Mouse (Mus musculus) stomach, postnatal 0 days (tissue): ENCODE measurements around the gene Eid1. TPM values are rescaled to one million over a fixed set of nuclear protein-coding genes. Genes with fewer than 3 reads are reported as not detected.

Experiments used
- ATAC-seq: fragments of 200-750 bp; cut with Nextera tagmentation; 2 replicates; pipeline ENCODE4 v1.8.0; 2017; ENCODE audit not compliant: low FRiP score, low TSS enrichment
- DNase-seq: peaks from one replicate; pipeline ENCODE4 v3.0.0-alpha.2; 2016; ENCODE audit warnings: low spot score
- H3K27ac ChIP-seq: fragments of 300-500 bp; sonication (generic); replicated peaks from 2 replicates; pipeline ENCODE4 v1.5.1; 2014; ENCODE audit warnings: mild to moderate bottlenecking, control low read depth
- H3K27me3 ChIP-seq: fragments of 300-500 bp; sonication (generic); 2 replicates; pipeline ENCODE4 v1.6.1; 2014; ENCODE audit warnings: low read length; ENCODE audit not compliant: control insufficient read depth, insufficient read depth
- H3K36me3 ChIP-seq: fragments of 300-500 bp; sonication (generic); 2 replicates; pipeline ENCODE4 v1.6.1; 2014; ENCODE audit warnings: low read length, mixed read lengths; ENCODE audit not compliant: control insufficient read depth, insufficient read depth
- H3K4me1 ChIP-seq: fragments of 300-500 bp; sonication (generic); replicated peaks from 2 replicates; pipeline ENCODE4 v1.6.1; 2014; ENCODE audit warnings: antibody characterized with exemption; ENCODE audit not compliant: control insufficient read depth, insufficient read depth
- H3K4me2 ChIP-seq: fragments of 300-500 bp; sonication (generic); replicated peaks from 2 replicates; pipeline ENCODE4 v1.6.1; 2014; ENCODE audit warnings: low read depth, mild to moderate bottlenecking, control low read depth, moderate library complexity
- H3K4me3 ChIP-seq: fragments of 300-500 bp; sonication (generic); 2 replicates; pipeline ENCODE4 v1.5.1; 2014; ENCODE audit warnings: low read depth, low read length, control low read depth
- H3K9ac ChIP-seq: fragments of 300-500 bp; sonication (generic); 2 replicates; pipeline ENCODE4 v1.6.1; 2014; ENCODE audit warnings: mild to moderate bottlenecking, low read length, control low read depth, mixed read lengths
- H3K9me3 ChIP-seq: fragments of 300-500 bp; sonication (generic); 2 replicates; pipeline ENCODE4 v1.6.1; 2016; ENCODE audit warnings: low read length; ENCODE audit not compliant: control insufficient read depth
- CTCF ChIP-seq: IDR thresholded peaks from 2 replicates; pipeline ENCODE4 v1.5.1; 2016; ENCODE audit warnings: antibody characterized with exemption, low read depth, mild to moderate bottlenecking, moderate library complexity
- EP300 ChIP-seq: optimal IDR thresholded peaks from 2 replicates; pipeline ENCODE3; 2016; ENCODE audit warnings: antibody characterized with exemption
- WGBS: fragments of 180-500 bp; shearing (Covaris S2); extraction: QIAGEN DNeasy Blood & Tissue Kit; methylation state at CpG from one replicate; pipeline ENCODE4 v1.1.7; 2014; 5-methylcytosine and 5-hydroxymethylcytosine counted together
- polyA plus RNA-seq: library from polyadenylated mRNA; unstranded; fragments of >200 nt; fragmentation: Nextera tagmentation; extraction: Ambion mirVana; gene quantifications from 2 replicates; pipeline ENCODE4 v1.2.1, GENCODE M21; 2015

The Eid1 gene
- 97.9 and 98.3 TPM in 2 replicates for polyA plus RNA-seq

DNA sequence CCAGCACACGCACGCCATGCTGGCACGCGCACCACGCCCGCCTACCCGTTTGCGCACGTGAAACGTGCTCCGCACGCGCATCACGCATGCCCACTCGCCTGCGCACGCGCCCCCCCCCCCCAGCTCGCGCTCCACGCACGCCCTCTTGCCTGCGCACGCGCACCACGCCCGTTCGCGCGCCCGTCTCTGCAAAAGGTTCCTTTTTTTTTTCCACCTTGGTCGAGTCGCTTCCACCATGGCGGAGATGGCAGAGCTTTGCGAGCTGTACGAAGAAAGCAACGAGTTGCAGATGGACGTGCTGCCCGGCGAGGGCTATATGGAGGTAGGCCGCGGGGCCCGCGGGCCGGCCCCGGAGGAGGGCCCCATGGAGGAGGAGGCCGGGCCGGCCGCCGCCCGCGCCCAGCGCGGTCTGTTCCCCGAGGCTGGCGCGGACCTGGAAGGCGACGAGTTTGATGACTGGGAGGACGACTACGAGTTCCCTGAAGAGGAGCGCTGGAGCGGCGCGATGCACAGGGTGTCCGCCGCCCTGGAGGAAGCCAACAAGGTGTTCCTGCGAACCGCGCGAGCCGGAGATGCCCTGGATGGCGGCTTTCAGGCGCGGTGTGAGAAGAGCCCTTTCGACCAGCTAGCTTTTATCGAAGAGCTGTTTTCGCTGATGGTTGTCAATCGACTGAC is at the start of gene Eid1:
Gene Eid1 (plus strand): TSS at position 139 of the 675 bp plus-strand sequence.
- peak within 1 kb of the TSS; percentile 65 for H3K4me2 ChIP-seq
- no peaks in the 10 kb centered on the region for H3K27me3 ChIP-seq
- DNase-seq (peak; percentile 89), ATAC-seq (peak; percentile 94)
- no peaks in the 10 kb centered on the region for H3K9me3 ChIP-seq
- peak within 1 kb of the TSS; percentile 86 for H3K4me3 ChIP-seq
- no peaks in the 10 kb centered on the region for H3K4me1 ChIP-seq
- under 1% methylated on average over 51 of the region's 79 CpGs for WGBS
- no peak for TF ChIP-seq CTCF
- TF ChIP-seq EP300 = no peak
- peak within 1 kb of the TSS; percentile 83 for H3K27ac ChIP-seq
- H3K9ac ChIP-seq = peak within 1 kb of the TSS; percentile 85
- no peaks in the 10 kb centered on the region for H3K36me3 ChIP-seq

DNA sequence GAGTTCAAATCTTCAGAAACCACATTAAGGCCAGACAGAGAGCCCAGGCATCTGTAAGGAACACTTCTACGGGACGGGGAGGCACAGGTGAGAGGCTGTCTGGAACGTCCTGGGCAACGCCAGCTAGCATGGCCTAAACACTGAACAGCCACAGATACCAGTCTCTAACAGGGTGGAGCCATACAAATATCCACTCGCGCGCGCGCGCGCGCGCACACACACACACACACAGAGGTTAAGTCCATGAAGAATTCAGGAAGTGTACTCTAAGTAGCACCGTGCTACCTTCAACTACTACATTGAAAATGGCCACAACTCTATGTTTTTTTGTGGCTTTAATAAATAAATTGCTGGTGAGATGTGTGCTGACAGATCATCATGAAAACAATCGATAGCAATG is 49.7 kb upstream of the Eid1 start:
- DNase-seq (no peak), ATAC-seq (no peak)
- Histone ChIP-seq H3K27ac (no peak overlapping the region), H3K27me3 (no peaks in the 10 kb centered on the region), H3K4me2 (no peak overlapping the region), H3K9ac (no peak overlapping the region), H3K9me3 (no peaks in the 10 kb centered on the region), H3K36me3 (0 out of 2 replicates have a peak, but pooled peaks cover 4% of the 10 kb centered on the region), H3K4me1 (no peaks in the 10 kb centered on the region; the same call in 1 of the 2 replicates), H3K4me3 (no peak overlapping the region)
- 88% methylated on average over 15 of the region's 15 CpGs for WGBS
- no peak for TF ChIP-seq CTCF
- no peak for TF ChIP-seq EP300

DNA sequence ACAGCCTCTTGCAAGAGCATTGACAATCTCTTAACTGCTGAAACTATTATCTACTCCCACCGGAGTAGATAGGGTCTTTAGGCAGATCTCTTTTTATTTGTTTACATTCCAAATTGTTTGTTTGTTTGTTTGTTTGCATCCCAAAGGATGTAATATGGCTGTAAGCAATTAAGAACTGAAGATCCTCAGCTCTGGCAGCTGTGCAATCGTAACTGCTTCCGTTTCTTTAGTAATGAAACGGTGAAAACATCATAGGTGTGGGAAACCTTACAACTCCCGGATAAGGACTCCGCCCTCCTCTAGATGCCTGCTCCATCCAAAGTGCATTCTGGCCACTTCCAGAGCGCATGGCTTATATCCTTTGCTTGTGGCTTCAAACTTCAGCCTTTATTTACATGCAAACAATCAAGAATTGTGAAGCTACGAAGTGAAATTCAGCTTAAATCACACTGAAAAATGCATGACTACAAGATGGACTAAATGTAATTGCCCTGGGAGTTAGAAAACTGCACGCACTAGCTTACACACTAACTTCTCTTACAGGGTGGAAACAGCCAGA is 48.7 kb upstream of the Eid1 start:
- H3K9ac ChIP-seq = peak overlapping the region; percentile 75
- DNase-seq (no peak), ATAC-seq (no peak)
- no peaks in the 10 kb centered on the region for H3K9me3 ChIP-seq
- peak overlapping the region; percentile 76 for H3K4me2 ChIP-seq
- TF ChIP-seq EP300 = no peak
- no peak for TF ChIP-seq CTCF
- H3K27ac ChIP-seq = peak overlapping the region; percentile 40; the same call in 1 of the 2 replicates
- H3K27me3 ChIP-seq = no peaks in the 10 kb centered on the region
- no peaks in the 10 kb centered on the region; the same call in 1 of the 2 replicates for H3K4me1 ChIP-seq
- H3K36me3 ChIP-seq = 0 out of 2 replicates have a peak, but pooled peaks cover 4% of the 10 kb centered on the region
- H3K4me3 ChIP-seq = peak overlapping the region; percentile 83
- WGBS = 7% methylated on average over 9 of the region's 9 CpGs

DNA sequence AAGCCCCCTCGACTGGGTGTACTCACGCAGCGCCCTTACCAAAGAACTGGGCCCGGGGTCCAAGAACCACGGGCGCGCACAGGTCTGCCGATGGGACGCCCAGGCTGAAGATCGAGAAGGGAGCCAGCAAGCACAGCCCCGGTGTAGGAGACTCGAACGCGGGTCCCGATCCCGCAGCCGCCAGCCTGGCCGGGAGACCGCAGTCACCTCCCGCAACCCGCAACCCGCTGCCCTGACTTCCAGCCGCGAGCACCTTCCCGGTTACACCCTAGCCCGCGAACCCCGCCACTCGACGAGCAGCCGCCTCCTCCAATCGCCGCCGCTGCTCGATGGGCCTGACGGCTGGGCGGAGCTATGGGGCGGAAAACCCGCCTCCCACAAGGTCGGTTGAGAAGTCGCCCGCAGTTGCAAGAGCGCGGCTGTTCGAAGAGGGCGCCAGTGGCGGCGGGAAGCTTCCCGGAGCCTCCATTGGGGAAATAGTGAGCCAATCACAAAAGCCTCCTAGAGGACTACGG is 48.0 kb upstream of the Eid1 start, which contains the start of gene Cep152:
Gene Cep152 (minus strand): TSS at position 277 of the 515 bp plus-strand sequence.
- Histone ChIP-seq H3K9me3 (no peaks in the 10 kb centered on the region), H3K27ac (peak within 1 kb of the TSS; percentile 40; the same call in 1 of the 2 replicates), H3K36me3 (no peaks in the 10 kb centered on the region), H3K4me1 (no peaks in the 10 kb centered on the region; the same call in 1 of the 2 replicates), H3K27me3 (no peaks in the 10 kb centered on the region), H3K4me2 (peak within 1 kb of the TSS; percentile 76), H3K4me3 (peak within 1 kb of the TSS; percentile 83), H3K9ac (peak within 1 kb of the TSS; percentile 75)
- peak; percentile 100 for ATAC-seq
- DNase-seq = peak; percentile 98
- TF ChIP-seq CTCF (peak; percentile 64), EP300 (no peak)
- under 1% methylated on average over 48 of the region's 50 CpGs for WGBS

DNA sequence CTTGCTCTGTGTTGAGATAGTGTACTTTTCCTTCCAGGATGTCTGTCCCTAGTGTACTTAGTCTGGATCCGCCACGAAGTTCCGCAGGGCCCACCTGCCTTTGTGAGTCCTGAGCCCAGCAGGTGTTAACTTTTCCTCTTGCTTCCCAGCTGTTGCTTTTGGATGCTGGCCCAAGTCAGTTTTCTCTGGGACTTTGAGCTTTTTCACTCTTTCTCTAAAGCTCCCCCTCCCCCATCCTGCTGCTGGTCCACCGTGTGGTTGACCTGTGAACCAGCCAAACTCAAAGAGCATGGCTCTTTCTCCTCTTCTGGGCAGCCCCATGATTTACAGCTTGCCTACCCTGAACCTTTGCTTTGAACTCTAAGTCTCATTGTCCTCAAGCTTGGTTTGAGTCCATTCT is 46.4 kb upstream of the Eid1 start:
- no peak overlapping the region for H3K9ac ChIP-seq
- no peaks in the 10 kb centered on the region for H3K27me3 ChIP-seq
- 81% methylated on average over 4 of the region's 4 CpGs for WGBS
- H3K9me3 ChIP-seq = no peaks in the 10 kb centered on the region
- ATAC-seq (no peak), DNase-seq (no peak)
- TF ChIP-seq EP300 = no peak
- TF ChIP-seq CTCF = no peak
- H3K27ac ChIP-seq = no peak overlapping the region
- no peaks in the 10 kb centered on the region; the same call in 1 of the 2 replicates for H3K4me1 ChIP-seq
- no peaks in the 10 kb centered on the region for H3K36me3 ChIP-seq
- no peak overlapping the region for H3K4me3 ChIP-seq
- no peak overlapping the region for H3K4me2 ChIP-seq
